Mouse (Mus musculus): ENCODE data around the gene Wdfy4. TPM values are rescaled to one million over a fixed set of nuclear protein-coding genes. Genes with fewer than 3 reads are reported as not detected.

Gene Wdfy4
- polyA plus RNA-seq, 1 experiment from 2014 or later = 0.22 TPM

DNA sequence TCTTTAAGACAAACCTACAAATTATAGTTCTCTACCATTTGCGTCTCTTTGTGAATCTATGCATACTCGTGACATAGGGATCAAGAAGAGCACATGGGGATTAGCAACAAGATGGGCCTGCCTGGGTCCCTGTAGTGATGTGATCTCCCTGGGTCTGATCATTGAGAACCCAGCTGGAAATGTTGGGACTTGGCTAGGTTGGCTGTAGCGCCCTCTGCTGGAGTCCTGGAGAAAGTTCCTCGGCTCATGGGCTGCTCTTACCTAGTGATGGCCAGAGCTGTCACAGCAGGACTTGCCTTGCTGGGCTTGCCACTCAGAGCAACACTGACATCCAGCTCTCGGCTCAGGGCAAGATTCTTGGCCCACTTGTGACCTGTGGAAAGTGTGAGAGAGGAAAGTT lies 224.8 kb downstream of the Wdfy4 start:
- Histone ChIP-seq H3K4me2 (no peak overlapping the region), H3K36me3 (no peaks in the 10 kb centered on the region), H3K4me3 (no peak overlapping the region), H3K9ac (no peak overlapping the region), H3K4me1 (peaks cover 25% of the 10 kb centered on the region), H3K27ac (no peak overlapping the region), H3K9me3 (no peaks in the 10 kb centered on the region), H3K27me3 (no peaks in the 10 kb centered on the region)
- 48% methylated on average over 5 of the region's 5 CpGs for WGBS
- no peak for ATAC-seq (ENCODE audit: insufficient number of reproducible peaks, insufficient read depth, low FRiP score, low TSS enrichment, low read depth)

DNA sequence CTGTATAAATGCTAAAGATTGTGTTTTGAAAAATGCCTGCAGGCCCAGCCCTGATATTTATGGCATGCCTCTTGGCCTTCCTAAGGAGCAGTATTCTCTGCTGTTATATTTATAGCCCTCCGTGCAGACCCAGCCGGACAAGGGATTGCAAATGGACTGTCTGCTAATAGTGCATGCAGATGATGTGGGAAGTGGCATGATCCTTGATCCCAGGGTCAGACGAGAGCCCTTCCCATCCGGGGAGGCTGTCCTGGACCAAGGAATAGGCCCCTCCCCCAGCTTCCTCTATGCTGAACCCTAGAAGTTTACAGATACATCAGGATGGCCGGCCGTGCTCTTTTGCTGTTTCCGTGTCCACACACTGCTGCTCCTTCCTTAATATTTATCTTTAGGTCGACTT lies 226.6 kb downstream of the Wdfy4 start:
- Histone ChIP-seq H3K9ac (no peak overlapping the region), H3K9me3 (no peaks in the 10 kb centered on the region), H3K4me3 (no peak overlapping the region), H3K36me3 (no peaks in the 10 kb centered on the region), H3K4me2 (no peak overlapping the region), H3K4me1 (peaks cover 16% of the 10 kb centered on the region), H3K27ac (no peak overlapping the region), H3K27me3 (no peaks in the 10 kb centered on the region)
- no peak for ATAC-seq (ENCODE audit: insufficient number of reproducible peaks, insufficient read depth, low FRiP score, low TSS enrichment, low read depth)
- WGBS = 50% methylated on average over 8 of the region's 8 CpGs

DNA sequence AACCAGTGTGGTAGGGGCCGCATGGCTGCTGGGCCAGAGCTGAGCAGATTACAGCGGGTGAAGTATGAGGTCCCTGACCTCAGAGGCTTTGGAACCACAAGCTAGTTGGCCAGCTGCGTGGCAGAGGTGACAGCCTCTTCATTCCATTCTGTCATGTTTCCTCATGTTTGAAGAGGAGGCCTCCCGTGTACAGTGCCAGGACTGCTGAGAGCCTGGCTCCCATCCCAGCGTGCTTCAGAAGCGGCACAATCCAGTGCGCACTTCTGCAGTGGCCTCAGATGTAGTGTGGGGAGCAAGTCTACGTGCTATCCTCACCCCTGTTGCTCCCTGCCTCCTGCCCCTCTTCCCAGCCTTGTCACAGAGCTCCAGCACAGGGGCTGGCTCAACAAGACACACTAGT lies 228.8 kb downstream of the Wdfy4 start:
- Histone ChIP-seq H3K4me2 (no peak overlapping the region), H3K27me3 (no peaks in the 10 kb centered on the region), H3K27ac (no peak overlapping the region), H3K4me1 (peaks cover 6% of the 10 kb centered on the region), H3K9me3 (no peaks in the 10 kb centered on the region), H3K9ac (no peak overlapping the region), H3K4me3 (no peak overlapping the region), H3K36me3 (no peaks in the 10 kb centered on the region)
- WGBS = 70% methylated on average over 8 of the region's 8 CpGs
- ATAC-seq (ENCODE audit: insufficient number of reproducible peaks, insufficient read depth, low FRiP score, low TSS enrichment, low read depth) = no peak

DNA sequence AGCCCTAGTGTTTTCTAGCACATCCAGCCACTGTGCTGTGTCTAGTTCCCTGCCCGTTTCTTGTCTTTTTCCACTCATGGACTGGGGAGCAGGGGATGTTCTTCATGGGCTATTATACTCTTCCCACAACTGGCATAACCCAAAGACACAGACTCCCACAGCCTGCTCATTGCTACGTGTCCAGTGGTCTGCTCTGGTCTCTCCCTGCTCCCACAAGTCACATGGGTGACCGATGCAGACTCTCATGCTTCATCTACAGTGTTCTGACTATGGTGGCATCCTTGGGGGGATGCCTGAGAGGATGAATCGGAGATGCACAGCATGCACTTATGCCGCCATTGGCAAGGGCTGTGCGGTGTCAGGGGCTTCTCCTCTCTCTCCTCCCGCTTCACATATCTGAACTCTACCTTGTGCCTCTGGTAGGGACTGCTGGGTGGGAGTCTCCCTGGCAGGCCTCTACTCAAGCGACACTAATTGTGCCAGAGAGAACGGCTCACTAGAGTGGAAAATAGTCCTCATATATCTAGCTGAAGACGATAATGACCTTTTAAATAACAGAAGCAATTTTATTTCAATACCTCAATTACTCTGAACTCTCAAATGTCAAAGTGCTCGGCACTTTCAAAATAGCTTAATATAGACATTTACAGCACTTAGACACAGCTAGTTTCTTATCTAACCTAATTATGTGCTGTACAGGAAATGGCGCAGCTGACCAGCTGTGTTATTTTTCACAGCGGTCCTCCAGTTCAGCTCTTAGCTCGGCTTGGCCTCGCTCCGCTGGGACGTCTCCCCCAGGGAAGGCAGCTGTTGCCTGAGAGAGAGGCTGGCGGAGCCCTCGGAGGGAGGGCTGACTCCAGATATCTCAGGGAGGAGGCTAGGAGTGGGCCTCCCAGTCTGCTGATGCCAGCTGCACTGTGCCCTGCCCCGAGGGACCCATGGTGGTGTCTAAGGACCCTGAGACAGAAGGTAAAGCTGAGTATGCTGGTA lies 234.7 kb downstream of the Wdfy4 start:
- Histone ChIP-seq H3K4me3 (no peak overlapping the region), H3K9me3 (no peaks in the 10 kb centered on the region), H3K9ac (no peak overlapping the region), H3K4me2 (0 out of 2 replicates have a peak overlapping the region, but pooled peaks have one; percentile 20), H3K4me1 (peaks cover 12% of the 10 kb centered on the region), H3K36me3 (no peaks in the 10 kb centered on the region), H3K27ac (no peak overlapping the region), H3K27me3 (peaks cover 6% of the 10 kb centered on the region; the same call in 1 of the 2 replicates)
- ATAC-seq (ENCODE audit: insufficient number of reproducible peaks, insufficient read depth, low FRiP score, low TSS enrichment, low read depth) = no peak
- whole genome bisulfite sequencing = 46% methylated on average over 20 of the region's 20 CpGs

DNA sequence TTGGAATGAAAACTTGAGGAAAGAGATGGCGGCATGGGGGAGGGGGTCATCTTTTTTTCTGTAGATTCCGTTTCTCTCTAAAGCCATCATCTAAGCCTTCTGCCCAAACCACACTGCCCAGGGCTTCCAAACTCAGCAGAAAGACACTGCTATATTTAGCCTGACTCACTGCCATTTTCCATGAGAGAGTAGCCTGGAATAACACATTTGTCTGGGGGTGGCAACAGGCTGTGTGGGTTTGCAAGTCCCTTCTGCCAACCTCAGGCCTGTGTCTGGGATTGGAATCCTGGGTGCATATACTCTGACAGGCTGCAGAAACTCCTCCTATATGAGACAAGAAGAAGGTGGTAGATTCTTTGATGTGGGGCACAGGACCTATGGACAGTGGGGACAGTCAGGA lies 237.8 kb downstream of the Wdfy4 start:
- H3K4me2 ChIP-seq = no peak overlapping the region
- no peaks in the 10 kb centered on the region for H3K36me3 ChIP-seq
- H3K4me3 ChIP-seq = no peak overlapping the region
- peaks cover 6% of the 10 kb centered on the region; the same call in 1 of the 2 replicates for H3K27me3 ChIP-seq
- H3K27ac ChIP-seq = no peak overlapping the region
- no peak overlapping the region for H3K9ac ChIP-seq
- WGBS = 83% methylated on average over 2 of the region's 2 CpGs
- ATAC-seq (ENCODE audit: insufficient number of reproducible peaks, insufficient read depth, low FRiP score, low TSS enrichment, low read depth) = no peak
- H3K4me1 ChIP-seq = peaks cover 12% of the 10 kb centered on the region
- H3K9me3 ChIP-seq = no peaks in the 10 kb centered on the region

DNA sequence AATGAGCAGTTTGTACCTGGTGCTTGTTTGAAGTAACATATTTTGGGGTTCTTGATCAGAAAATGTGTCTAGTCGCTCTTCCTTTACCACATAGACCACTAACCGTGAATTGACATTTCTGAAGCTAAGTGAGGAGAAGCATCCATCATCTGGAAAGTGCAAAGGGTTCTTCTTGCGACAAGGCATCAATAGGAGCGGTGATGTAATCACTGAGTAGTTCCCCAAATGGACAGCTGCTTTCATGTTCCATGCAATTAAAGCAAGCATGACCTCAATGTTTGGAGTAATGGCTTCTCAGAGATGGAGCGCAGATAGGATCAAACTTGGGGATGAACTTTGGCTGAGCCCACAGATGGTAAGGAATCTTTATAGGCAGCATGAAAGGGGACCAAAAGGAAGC lies 246.1 kb downstream of the Wdfy4 start:
- 83% methylated on average over 5 of the region's 5 CpGs for WGBS
- no peaks in the 10 kb centered on the region for H3K27me3 ChIP-seq
- no peaks in the 10 kb centered on the region for H3K9me3 ChIP-seq
- H3K9ac ChIP-seq = no peak overlapping the region
- H3K4me3 ChIP-seq = no peak overlapping the region
- no peak for ATAC-seq (ENCODE audit: insufficient number of reproducible peaks, insufficient read depth, low FRiP score, low TSS enrichment, low read depth)
- no peak overlapping the region for H3K4me2 ChIP-seq
- H3K4me1 ChIP-seq = no peaks in the 10 kb centered on the region
- no peak overlapping the region for H3K27ac ChIP-seq
- H3K36me3 ChIP-seq = no peaks in the 10 kb centered on the region

DNA sequence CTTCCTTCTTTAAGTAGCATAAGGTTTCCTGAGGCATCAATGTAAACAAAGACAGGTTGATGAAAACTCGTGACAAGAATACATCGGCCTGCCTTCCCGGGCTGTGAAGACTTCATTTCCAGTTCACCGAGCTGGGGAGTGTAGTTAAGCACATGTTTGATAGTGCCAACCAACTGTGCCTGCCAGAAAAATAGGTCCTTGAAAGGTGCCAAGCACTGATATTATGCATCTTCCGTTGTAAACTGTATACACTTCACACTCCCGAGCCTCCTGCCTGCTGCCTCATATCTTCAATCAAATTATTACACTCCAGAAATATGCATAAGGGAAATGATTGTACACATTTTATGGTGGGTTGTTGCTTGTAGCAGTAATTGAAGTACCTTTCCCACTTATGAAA lies 251.2 kb downstream of the Wdfy4 start:
- Histone ChIP-seq H3K27ac (no peak overlapping the region), H3K4me3 (no peak overlapping the region), H3K9ac (no peak overlapping the region), H3K36me3 (no peaks in the 10 kb centered on the region), H3K27me3 (no peaks in the 10 kb centered on the region; the same call in 1 of the 2 replicates), H3K4me2 (no peak overlapping the region), H3K4me1 (no peaks in the 10 kb centered on the region), H3K9me3 (no peaks in the 10 kb centered on the region)
- 77% methylated on average over 6 of the region's 6 CpGs for WGBS
- ATAC-seq (ENCODE audit: insufficient number of reproducible peaks, insufficient read depth, low FRiP score, low TSS enrichment, low read depth) = no peak

DNA sequence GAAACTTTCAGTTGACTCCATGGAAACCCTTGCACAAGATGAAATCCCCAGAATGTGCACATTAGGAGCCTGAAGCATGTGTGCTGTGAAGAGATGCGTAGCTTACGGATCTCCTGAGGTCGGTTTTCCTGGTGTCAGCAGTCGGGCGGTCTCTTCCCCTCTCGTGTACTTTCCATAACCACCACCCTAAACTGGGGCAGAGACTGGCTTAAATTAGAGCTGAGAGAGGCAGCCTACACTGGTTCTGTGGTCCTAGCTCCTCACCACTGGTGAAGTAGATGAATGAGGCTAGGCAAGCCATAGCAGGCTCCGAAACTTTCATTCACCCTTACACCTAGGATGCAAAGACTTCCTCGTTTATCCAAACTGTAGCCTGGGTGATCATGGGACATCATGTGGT lies 253.1 kb downstream of the Wdfy4 start:
- Histone ChIP-seq H3K36me3 (no peaks in the 10 kb centered on the region), H3K27ac (no peak overlapping the region), H3K4me1 (no peaks in the 10 kb centered on the region), H3K4me2 (no peak overlapping the region), H3K9me3 (no peaks in the 10 kb centered on the region), H3K27me3 (no peaks in the 10 kb centered on the region; the same call in 1 of the 2 replicates), H3K9ac (no peak overlapping the region), H3K4me3 (no peak overlapping the region)
- WGBS = 73% methylated on average over 8 of the region's 8 CpGs
- ATAC-seq (ENCODE audit: insufficient number of reproducible peaks, insufficient read depth, low FRiP score, low TSS enrichment, low read depth) = no peak

DNA sequence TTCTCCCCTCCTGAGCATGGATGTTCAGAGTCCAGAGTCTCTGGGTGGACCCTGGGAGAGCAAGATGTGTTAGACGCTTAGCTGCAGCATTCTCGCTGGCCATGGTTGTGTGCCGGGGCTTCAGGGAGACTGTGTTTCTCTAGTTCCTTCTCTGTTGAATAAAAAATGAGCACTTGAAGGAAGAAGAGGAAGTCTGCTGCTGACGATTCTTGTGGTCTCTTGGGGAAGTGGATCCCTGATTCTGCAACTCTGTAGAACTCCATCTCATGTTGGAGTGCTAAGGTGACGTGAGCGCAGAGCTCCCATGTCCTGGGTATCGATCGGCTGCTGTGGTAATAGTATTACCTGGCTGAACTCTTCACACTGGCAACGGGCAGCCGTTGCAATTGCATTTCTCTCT lies 253.6 kb downstream of the Wdfy4 start:
- 81% methylated on average over 10 of the region's 10 CpGs for WGBS
- Histone ChIP-seq H3K27ac (no peak overlapping the region), H3K9me3 (no peaks in the 10 kb centered on the region), H3K36me3 (no peaks in the 10 kb centered on the region), H3K9ac (no peak overlapping the region), H3K4me3 (no peak overlapping the region), H3K27me3 (no peaks in the 10 kb centered on the region; the same call in 1 of the 2 replicates), H3K4me1 (no peaks in the 10 kb centered on the region), H3K4me2 (no peak overlapping the region)
- ATAC-seq (ENCODE audit: insufficient number of reproducible peaks, insufficient read depth, low FRiP score, low TSS enrichment, low read depth) = no peak

DNA sequence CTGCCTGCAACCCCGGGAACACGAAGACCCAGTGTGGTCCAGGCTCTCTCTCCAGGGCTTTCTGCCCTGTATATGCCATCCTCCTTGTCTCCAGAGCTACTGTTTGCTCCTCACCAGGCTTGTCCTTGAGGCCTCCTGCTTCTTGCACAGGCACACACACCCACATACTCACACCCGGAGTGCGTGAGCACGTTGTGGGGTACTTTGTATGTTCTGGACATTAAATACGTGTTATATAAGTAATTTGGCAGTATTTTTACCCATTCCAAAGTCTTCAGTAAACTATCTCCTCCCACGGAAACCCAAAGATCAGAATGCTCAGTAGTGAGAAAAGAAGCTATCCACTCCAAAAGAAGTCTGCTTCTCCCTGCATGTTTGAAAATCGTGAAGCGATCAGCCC lies 261.4 kb downstream of the Wdfy4 start:
- Histone ChIP-seq H3K27ac (no peak overlapping the region), H3K36me3 (no peaks in the 10 kb centered on the region), H3K4me3 (no peak overlapping the region), H3K4me1 (peaks cover 7% of the 10 kb centered on the region), H3K27me3 (no peaks in the 10 kb centered on the region), H3K4me2 (no peak overlapping the region), H3K9ac (no peak overlapping the region), H3K9me3 (no peaks in the 10 kb centered on the region)
- 70% methylated on average over 9 of the region's 9 CpGs for WGBS
- no peak for ATAC-seq (ENCODE audit: insufficient number of reproducible peaks, insufficient read depth, low FRiP score, low TSS enrichment, low read depth)

DNA sequence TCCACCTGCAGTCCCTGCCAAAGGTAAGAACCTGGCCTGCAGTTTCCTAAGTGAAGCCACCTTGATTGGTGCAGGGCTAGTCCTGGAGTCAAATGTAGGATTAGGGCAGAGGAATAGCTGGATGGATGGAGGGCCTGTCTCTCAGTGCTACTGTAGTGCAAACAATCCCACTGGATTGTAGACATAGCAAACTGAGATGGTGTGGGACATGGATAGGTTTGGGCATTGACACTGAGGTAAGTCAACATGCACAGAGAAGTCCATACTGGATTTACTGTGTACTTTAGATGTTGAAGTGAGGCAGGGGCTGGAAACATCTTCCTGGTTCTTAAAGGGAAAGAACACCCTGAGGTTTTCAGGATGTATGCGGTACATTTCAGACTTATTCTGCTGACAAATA lies 267.4 kb downstream of the Wdfy4 start:
- Histone ChIP-seq H3K4me2 (no peak overlapping the region), H3K4me3 (no peak overlapping the region), H3K9ac (no peak overlapping the region), H3K36me3 (no peaks in the 10 kb centered on the region), H3K27ac (no peak overlapping the region), H3K9me3 (no peaks in the 10 kb centered on the region), H3K4me1 (no peaks in the 10 kb centered on the region), H3K27me3 (no peaks in the 10 kb centered on the region)
- WGBS = 93% methylated on average over 1 of the region's 1 CpGs
- no peak for ATAC-seq (ENCODE audit: insufficient number of reproducible peaks, insufficient read depth, low FRiP score, low TSS enrichment, low read depth)

DNA sequence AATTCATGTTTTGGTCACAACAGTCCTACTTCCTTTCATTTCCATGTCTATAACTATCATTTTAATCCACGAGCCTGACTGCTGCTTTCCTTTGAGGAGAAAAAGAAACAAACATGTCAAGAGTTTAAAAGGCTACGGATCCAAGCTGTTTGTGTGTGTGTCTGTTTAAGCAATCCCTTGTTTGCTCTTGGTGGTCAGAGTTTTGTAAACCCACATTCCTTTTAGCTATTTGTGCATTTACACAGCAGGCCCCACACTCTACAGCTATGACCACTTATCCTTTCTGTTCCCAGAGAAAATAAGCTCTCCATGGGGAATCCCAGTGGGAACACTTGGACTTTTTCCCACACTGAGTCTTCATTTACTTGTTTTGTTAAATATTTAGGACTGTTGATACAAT lies 269.9 kb downstream of the Wdfy4 start:
- H3K9ac ChIP-seq = no peak overlapping the region
- H3K27ac ChIP-seq = no peak overlapping the region
- H3K36me3 ChIP-seq = no peaks in the 10 kb centered on the region
- WGBS = 53% methylated on average over 2 of the region's 2 CpGs
- H3K4me1 ChIP-seq = no peaks in the 10 kb centered on the region
- no peak for ATAC-seq (ENCODE audit: insufficient number of reproducible peaks, insufficient read depth, low FRiP score, low TSS enrichment, low read depth)
- H3K27me3 ChIP-seq = no peaks in the 10 kb centered on the region
- no peak overlapping the region for H3K4me3 ChIP-seq
- H3K4me2 ChIP-seq = no peak overlapping the region
- H3K9me3 ChIP-seq = no peaks in the 10 kb centered on the region

All from embryonic facial prominence, embryonic 13.5 days (tissue).